Mouse (Mus musculus): Measurements from ENCODE around the gene Rpp25l. TPM values are rescaled to one million over a fixed set of nuclear protein-coding genes. Genes with fewer than 3 reads are reported as not detected.
"Not testable (repeated sequence)": the region's sequence is repeated elsewhere in the genome, so short reads cannot be mapped to it uniquely, and the experiment has no call there.

The Rpp25l gene
- polyA plus RNA-seq, 1 experiment from 2014 or later, result 71.2 TPM

DNA sequence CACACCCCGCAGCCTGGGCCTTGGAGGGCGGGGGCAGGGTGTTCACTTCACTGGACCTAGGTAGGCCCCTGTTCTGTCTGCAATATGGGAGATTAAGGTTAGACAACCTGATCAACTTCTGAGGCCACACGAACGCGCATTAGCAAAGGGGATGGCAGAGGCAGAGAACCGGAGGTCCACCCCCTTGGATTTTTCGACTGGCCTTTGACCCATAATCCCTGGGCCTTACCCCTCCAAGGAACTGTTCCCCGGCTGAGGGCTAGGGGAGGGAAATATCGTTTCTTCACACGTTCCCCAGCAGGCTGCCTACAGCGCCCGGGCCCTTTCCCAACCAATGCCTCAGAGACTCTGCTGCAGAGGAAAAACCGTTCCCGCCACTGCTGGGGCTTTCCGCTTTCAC lies 16.9 kb downstream of the Rpp25l start:
- not testable (repeated sequence) for H3K9me3 ChIP-seq (ENCODE audit: control insufficient read depth, low read length); H3K27ac ChIP-seq (ENCODE audit: low read depth, low read length); H3K9ac ChIP-seq (ENCODE audit: low read depth, low read length); DNase-seq (ENCODE audit: low spot score); H3K4me2 ChIP-seq; ATAC-seq (replicated peaks; ENCODE audit: low FRiP score); H3K4me3 ChIP-seq (ENCODE audit: low read depth, low read length); H3K36me3 ChIP-seq (ENCODE audit: control insufficient read depth, insufficient read depth, low read length); H3K4me1 ChIP-seq (replicated peaks; ENCODE audit: control insufficient read depth, insufficient read depth, low read length)
- H3K27me3 ChIP-seq (replicated peaks; ENCODE audit: control insufficient read depth, insufficient read depth, low read length), result peaks cover 14% of the 10 kb centered on the region
- WGBS, result 3% methylated on average over 12 of the region's 15 CpGs

GRCm38 (mm10) chr4:41695800-41696199 lies 17.5 kb downstream of the Rpp25l start:
- not testable (repeated sequence) for H3K36me3 ChIP-seq (ENCODE audit: control insufficient read depth, insufficient read depth, low read length); H3K27ac ChIP-seq (ENCODE audit: low read depth, low read length); H3K4me3 ChIP-seq (ENCODE audit: low read depth, low read length); ATAC-seq (replicated peaks; ENCODE audit: low FRiP score); H3K9ac ChIP-seq (ENCODE audit: low read depth, low read length); H3K9me3 ChIP-seq (ENCODE audit: control insufficient read depth, low read length); H3K4me2 ChIP-seq; DNase-seq (ENCODE audit: low spot score); H3K4me1 ChIP-seq (replicated peaks; ENCODE audit: control insufficient read depth, insufficient read depth, low read length)
- H3K27me3 ChIP-seq (replicated peaks; ENCODE audit: control insufficient read depth, insufficient read depth, low read length), result peaks cover 14% of the 10 kb centered on the region
- WGBS, result 7% methylated on average over 15 of the region's 38 CpGs

DNA sequence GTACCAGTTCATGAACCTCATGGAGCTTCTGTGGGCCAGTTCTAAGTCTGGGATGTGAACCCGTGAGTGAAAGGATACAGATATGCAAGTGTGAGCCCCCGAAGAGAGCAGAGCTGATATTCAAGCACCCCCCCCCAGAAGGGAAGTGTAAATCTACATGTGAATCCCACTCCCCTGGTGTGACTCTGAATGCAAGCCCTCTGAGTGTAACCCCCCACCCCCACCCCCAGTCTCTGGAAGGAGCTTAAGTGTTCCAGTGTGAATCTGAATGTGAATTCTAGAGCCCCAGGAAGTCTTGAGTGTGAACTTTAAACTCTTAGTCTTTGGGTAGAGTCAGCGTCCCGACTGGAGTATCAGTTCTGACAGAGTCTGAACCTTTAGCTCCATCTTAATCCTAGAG lies 19.8 kb downstream of the Rpp25l start:
- peaks cover 14% of the 10 kb centered on the region for H3K27me3 ChIP-seq (replicated peaks; ENCODE audit: control insufficient read depth, insufficient read depth, low read length)
- WGBS, result 10% methylated on average over 4 of the region's 4 CpGs
- H3K4me2 ChIP-seq, result not testable (repeated sequence)

DNA sequence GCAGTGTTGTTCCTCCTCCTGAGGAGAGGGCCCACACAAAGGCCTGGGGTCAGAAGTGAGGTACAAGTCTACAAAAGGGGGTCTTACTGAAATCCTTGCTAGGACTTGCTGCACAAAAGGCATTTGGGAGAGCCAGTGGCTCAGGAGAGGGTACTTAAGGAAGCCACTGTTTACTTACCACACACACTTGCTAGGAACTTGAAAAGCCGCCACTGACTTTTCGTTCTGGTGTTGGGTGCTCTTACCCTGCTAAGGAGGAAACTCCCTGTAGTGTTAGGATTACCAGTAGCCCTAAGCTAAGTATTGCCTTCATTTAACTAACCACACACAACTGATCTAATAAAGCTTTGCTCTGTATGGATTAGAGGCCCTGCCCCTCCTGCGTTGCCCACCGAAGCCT lies 23.3 kb downstream of the Rpp25l start:
- not testable (repeated sequence) for H3K4me1 ChIP-seq (replicated peaks; ENCODE audit: control insufficient read depth, insufficient read depth, low read length); H3K4me3 ChIP-seq (ENCODE audit: low read depth, low read length); DNase-seq (ENCODE audit: low spot score); ATAC-seq (replicated peaks; ENCODE audit: low FRiP score); H3K4me2 ChIP-seq; H3K27ac ChIP-seq (ENCODE audit: low read depth, low read length); H3K9ac ChIP-seq (ENCODE audit: low read depth, low read length); H3K27me3 ChIP-seq (replicated peaks; ENCODE audit: control insufficient read depth, insufficient read depth, low read length); H3K36me3 ChIP-seq (ENCODE audit: control insufficient read depth, insufficient read depth, low read length); H3K9me3 ChIP-seq (ENCODE audit: control insufficient read depth, low read length)
- no CpG with 5 or more reads among the region's 4 CpGs for WGBS

More for the DNA sequence above, 19.8 kb downstream of the Rpp25l start:
- not testable (repeated sequence) for ATAC-seq (replicated peaks; ENCODE audit: low FRiP score); H3K9ac ChIP-seq (ENCODE audit: low read depth, low read length); H3K4me1 ChIP-seq (replicated peaks; ENCODE audit: control insufficient read depth, insufficient read depth, low read length); DNase-seq (ENCODE audit: low spot score); H3K9me3 ChIP-seq (ENCODE audit: control insufficient read depth, low read length); H3K4me3 ChIP-seq (ENCODE audit: low read depth, low read length); H3K36me3 ChIP-seq (ENCODE audit: control insufficient read depth, insufficient read depth, low read length); H3K27ac ChIP-seq (ENCODE audit: low read depth, low read length)

- not testable (repeated sequence) for H3K4me1 ChIP-seq (replicated peaks; ENCODE audit: control insufficient read depth, insufficient read depth, low read length); H3K27ac ChIP-seq (ENCODE audit: low read depth, low read length); H3K4me3 ChIP-seq (ENCODE audit: low read depth, low read length); ATAC-seq (replicated peaks; ENCODE audit: low FRiP score); H3K9me3 ChIP-seq (ENCODE audit: control insufficient read depth, low read length); H3K36me3 ChIP-seq (ENCODE audit: control insufficient read depth, insufficient read depth, low read length); H3K9ac ChIP-seq (ENCODE audit: low read depth, low read length); DNase-seq (ENCODE audit: low spot score); H3K4me2 ChIP-seq
- peaks cover 13% of the 10 kb centered on the region for H3K27me3 ChIP-seq (replicated peaks; ENCODE audit: control insufficient read depth, insufficient read depth, low read length)
- WGBS, result 71% methylated on average over 1 of the region's 1 CpGs
Observed at GRCm38 (mm10) chr4:41688562-41688961, 24.8 kb downstream of the Rpp25l start.

DNA sequence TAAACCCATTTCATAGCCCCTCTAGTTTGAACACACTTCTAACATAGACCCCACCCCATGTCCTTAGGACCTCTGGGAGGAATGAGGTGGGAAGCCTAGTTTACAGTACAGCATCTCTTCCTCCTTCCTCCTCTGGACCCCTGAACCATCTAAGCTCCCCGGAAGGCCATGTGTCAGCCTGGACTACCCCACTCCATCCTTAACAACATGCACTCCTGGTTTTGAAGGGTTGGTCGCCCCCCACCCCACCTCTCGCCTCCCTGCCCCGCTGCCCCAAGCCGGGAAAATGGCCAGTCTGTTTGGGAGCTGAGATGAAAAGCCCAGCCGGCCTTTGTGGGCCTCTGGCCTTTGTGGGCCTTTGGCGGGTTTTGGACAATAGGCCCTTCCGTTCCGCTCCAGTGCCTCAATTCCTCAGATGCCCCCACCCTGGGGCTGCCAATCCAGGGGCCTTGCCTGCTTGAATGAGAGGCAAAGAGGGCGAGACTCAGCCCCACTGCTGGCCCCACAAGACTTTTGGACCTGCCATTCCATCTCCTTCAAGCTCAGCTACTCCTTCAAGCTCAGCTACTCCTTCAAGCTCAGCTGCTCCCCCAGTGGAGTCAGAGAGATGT lies 27.3 kb downstream of the Rpp25l start:
- H3K9me3 ChIP-seq (ENCODE audit: control insufficient read depth, low read length); H3K27ac ChIP-seq (ENCODE audit: low read depth, low read length); ATAC-seq (replicated peaks; ENCODE audit: low FRiP score); H3K4me1 ChIP-seq (replicated peaks; ENCODE audit: control insufficient read depth, insufficient read depth, low read length); H3K36me3 ChIP-seq (ENCODE audit: control insufficient read depth, insufficient read depth, low read length); H3K4me2 ChIP-seq; H3K4me3 ChIP-seq (ENCODE audit: low read depth, low read length); H3K9ac ChIP-seq (ENCODE audit: low read depth, low read length); DNase-seq (ENCODE audit: low spot score): not testable (repeated sequence)
- H3K27me3 ChIP-seq (replicated peaks; ENCODE audit: control insufficient read depth, insufficient read depth, low read length), result peaks cover 19% of the 10 kb centered on the region
- 60% methylated on average over 9 of the region's 10 CpGs for WGBS

DNA sequence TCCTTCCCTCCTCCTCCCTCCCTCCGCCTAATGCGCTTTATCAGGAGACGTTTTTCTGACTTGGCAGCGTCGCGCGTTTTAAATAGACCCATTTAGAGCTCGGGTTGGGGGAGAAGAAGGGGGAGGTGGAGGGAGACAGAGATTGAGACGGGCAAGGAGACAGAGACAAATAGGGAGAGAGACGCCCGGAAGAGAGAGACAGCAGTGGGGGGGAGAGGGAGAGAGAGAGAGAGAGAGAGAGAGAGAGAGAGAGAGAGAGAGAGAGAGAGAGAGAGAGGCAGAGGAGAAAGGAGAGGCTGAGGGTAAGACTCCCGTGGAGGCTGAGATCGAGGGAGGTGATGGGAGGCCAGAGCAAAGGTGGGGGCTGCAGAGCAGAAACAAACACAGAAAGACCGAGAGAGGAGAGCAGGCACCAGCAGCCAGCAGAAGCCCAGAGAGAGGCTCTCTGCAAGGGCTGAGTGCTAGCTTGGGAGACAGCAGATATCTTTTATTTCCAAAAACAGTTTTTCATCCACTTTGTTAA lies 28.3 kb downstream of the Rpp25l start:
- not testable (repeated sequence) for H3K27ac ChIP-seq (ENCODE audit: low read depth, low read length); H3K4me3 ChIP-seq (ENCODE audit: low read depth, low read length); H3K36me3 ChIP-seq (ENCODE audit: control insufficient read depth, insufficient read depth, low read length); ATAC-seq (replicated peaks; ENCODE audit: low FRiP score); H3K4me1 ChIP-seq (replicated peaks; ENCODE audit: control insufficient read depth, insufficient read depth, low read length); DNase-seq (ENCODE audit: low spot score); H3K9ac ChIP-seq (ENCODE audit: low read depth, low read length); H3K4me2 ChIP-seq; H3K9me3 ChIP-seq (ENCODE audit: control insufficient read depth, low read length)
- 5% methylated on average over 12 of the region's 14 CpGs for WGBS
- H3K27me3 ChIP-seq (replicated peaks; ENCODE audit: control insufficient read depth, insufficient read depth, low read length), result peaks cover 21% of the 10 kb centered on the region

- H3K4me1 ChIP-seq (replicated peaks; ENCODE audit: control insufficient read depth, insufficient read depth, low read length); H3K36me3 ChIP-seq (ENCODE audit: control insufficient read depth, insufficient read depth, low read length); H3K4me3 ChIP-seq (ENCODE audit: low read depth, low read length); H3K4me2 ChIP-seq; H3K9me3 ChIP-seq (ENCODE audit: control insufficient read depth, low read length); DNase-seq (ENCODE audit: low spot score); H3K27ac ChIP-seq (ENCODE audit: low read depth, low read length); H3K9ac ChIP-seq (ENCODE audit: low read depth, low read length): not testable (repeated sequence)
- H3K27me3 ChIP-seq (replicated peaks; ENCODE audit: control insufficient read depth, insufficient read depth, low read length), result peaks cover 25% of the 10 kb centered on the region
- WGBS, result 4% methylated on average over 21 of the region's 27 CpGs
- peak; percentile 4; the same call in 1 of the 2 replicates for ATAC-seq (replicated peaks; ENCODE audit: low FRiP score)
Observed at GRCm38 (mm10) chr4:41684131-41684930, 29.0 kb downstream of the Rpp25l start.

All from liver, embryonic 11.5 days (tissue).